Mouse (Mus musculus): ENCODE results near the gene Rad21l. TPM values are rescaled to one million over a fixed set of nuclear protein-coding genes. Genes with fewer than 3 reads are reported as not detected.
"Not testable (repeated sequence)": the region's sequence is repeated elsewhere in the genome, so short reads cannot be mapped to it uniquely, and the experiment has no call there.

The Rad21l gene
- polyA plus RNA-seq, 1 experiment from 2014 or later, result not detected

- ATAC-seq, result no peak
- WGBS, result 77% methylated on average over 3 of the region's 3 CpGs
- H3K36me3 ChIP-seq (ENCODE audit: poor library complexity, severe bottlenecking), result no peaks in the 10 kb centered on the region
Observed at GRCm38 (mm10) chr2:151623776-151624175, 44.6 kb downstream of the Rad21l start.

GRCm38 (mm10) chr2:151616551-151617329 is 51.6 kb downstream of the Rad21l start:
- Histone ChIP-seq H3K9me3 (replicated peaks) (no peaks in the 10 kb centered on the region), H3K4me2 (no peak overlapping the region), H3K9ac (no peak overlapping the region), H3K4me1 (peaks cover 6% of the 10 kb centered on the region; the same call in 1 of the 2 replicates), H3K4me3 (no peak overlapping the region), H3K27ac (no peak overlapping the region), H3K36me3 (ENCODE audit: poor library complexity, severe bottlenecking) (no peaks in the 10 kb centered on the region), H3K27me3 (no peaks in the 10 kb centered on the region)
- ATAC-seq, result no peak
- 65% methylated on average over 6 of the region's 6 CpGs for WGBS

More at GRCm38 (mm10) chr2:151623776-151624175, 44.6 kb downstream of the Rad21l start:
- Histone ChIP-seq H3K27me3 (no peaks in the 10 kb centered on the region), H3K4me3 (no peak overlapping the region), H3K4me2 (no peak overlapping the region), H3K27ac (no peak overlapping the region), H3K9me3 (replicated peaks) (no peaks in the 10 kb centered on the region), H3K9ac (no peak overlapping the region), H3K4me1 (no peaks in the 10 kb centered on the region)

GRCm38 (mm10) chr2:151615779-151616178 is 52.6 kb downstream of the Rad21l start:
- H3K9ac ChIP-seq; H3K4me2 ChIP-seq; H3K9me3 ChIP-seq (replicated peaks); H3K4me1 ChIP-seq; H3K36me3 ChIP-seq (ENCODE audit: poor library complexity, severe bottlenecking); H3K27me3 ChIP-seq; H3K4me3 ChIP-seq; H3K27ac ChIP-seq; ATAC-seq: not testable (repeated sequence)
- WGBS, result 70% methylated on average over 8 of the region's 8 CpGs

- no peak overlapping the region for H3K27ac ChIP-seq
- peaks cover 18% of the 10 kb centered on the region for H3K4me1 ChIP-seq
- H3K4me3 ChIP-seq, result no peak overlapping the region
- H3K9ac ChIP-seq, result no peak overlapping the region
- H3K4me2 ChIP-seq, result no peak overlapping the region
- 34% methylated on average over 3 of the region's 3 CpGs for WGBS
- no peaks in the 10 kb centered on the region for H3K36me3 ChIP-seq (ENCODE audit: poor library complexity, severe bottlenecking)
- ATAC-seq, result no peak
- no peaks in the 10 kb centered on the region for H3K9me3 ChIP-seq (replicated peaks)
- no peaks in the 10 kb centered on the region for H3K27me3 ChIP-seq
Observed at GRCm38 (mm10) chr2:151609974-151610373, 58.4 kb downstream of the Rad21l start.

GRCm38 (mm10) chr2:151608435-151608834 is 59.9 kb downstream of the Rad21l start:
- Histone ChIP-seq H3K27me3 (no peaks in the 10 kb centered on the region), H3K4me3 (no peak overlapping the region), H3K4me1 (peaks cover 33% of the 10 kb centered on the region), H3K9ac (no peak overlapping the region), H3K4me2 (no peak overlapping the region), H3K9me3 (replicated peaks) (no peaks in the 10 kb centered on the region), H3K36me3 (ENCODE audit: poor library complexity, severe bottlenecking) (no peaks in the 10 kb centered on the region), H3K27ac (no peak overlapping the region)
- 86% methylated on average over 1 of the region's 1 CpGs for WGBS
- ATAC-seq, result no peak

- peak; percentile 60 for ATAC-seq
- H3K9me3 ChIP-seq (replicated peaks), result no peaks in the 10 kb centered on the region
- H3K4me1 ChIP-seq, result peaks cover 38% of the 10 kb centered on the region
- no peaks in the 10 kb centered on the region for H3K27me3 ChIP-seq
- 0 out of 2 replicates have a peak overlapping the region, but pooled peaks have one; percentile 10 for H3K4me2 ChIP-seq
- H3K4me3 ChIP-seq, result no peak overlapping the region
- no peak overlapping the region for H3K27ac ChIP-seq
- no peaks in the 10 kb centered on the region for H3K36me3 ChIP-seq (ENCODE audit: poor library complexity, severe bottlenecking)
- H3K9ac ChIP-seq, result no peak overlapping the region
- 37% methylated on average over 11 of the region's 11 CpGs for WGBS
Observed at GRCm38 (mm10) chr2:151605437-151605987, 62.8 kb downstream of the Rad21l start.

- H3K27ac ChIP-seq, result peak overlapping the region; percentile 31; the same call in 1 of the 2 replicates
- 6% methylated on average over 4 of the region's 4 CpGs for WGBS
- no peaks in the 10 kb centered on the region for H3K9me3 ChIP-seq (replicated peaks)
- H3K4me3 ChIP-seq, result no peak overlapping the region
- no peaks in the 10 kb centered on the region for H3K27me3 ChIP-seq
- H3K4me2 ChIP-seq, result no peak overlapping the region
- H3K9ac ChIP-seq, result no peak overlapping the region
- no peaks in the 10 kb centered on the region for H3K36me3 ChIP-seq (ENCODE audit: poor library complexity, severe bottlenecking)
- ATAC-seq, result peak; percentile 59
- peaks cover 30% of the 10 kb centered on the region for H3K4me1 ChIP-seq
Observed at GRCm38 (mm10) chr2:151603630-151604029, 64.7 kb downstream of the Rad21l start.

GRCm38 (mm10) chr2:151602106-151602505 is 66.2 kb downstream of the Rad21l start:
- Histone ChIP-seq H3K4me3 (no peak overlapping the region), H3K9ac (no peak overlapping the region), H3K4me2 (no peak overlapping the region), H3K4me1 (peaks cover 30% of the 10 kb centered on the region), H3K27me3 (no peaks in the 10 kb centered on the region), H3K27ac (no peak overlapping the region), H3K36me3 (ENCODE audit: poor library complexity, severe bottlenecking) (no peaks in the 10 kb centered on the region), H3K9me3 (replicated peaks) (no peaks in the 10 kb centered on the region)
- no peak for ATAC-seq
- 88% methylated on average over 4 of the region's 4 CpGs for WGBS

GRCm38 (mm10) chr2:151598068-151598467 is 70.3 kb downstream of the Rad21l start:
- H3K9ac ChIP-seq, result no peak overlapping the region
- no peaks in the 10 kb centered on the region for H3K27me3 ChIP-seq
- no peak for ATAC-seq
- 87% methylated on average over 2 of the region's 2 CpGs for WGBS
- no peak overlapping the region for H3K27ac ChIP-seq
- H3K4me3 ChIP-seq, result no peak overlapping the region
- no peaks in the 10 kb centered on the region for H3K9me3 ChIP-seq (replicated peaks)
- H3K36me3 ChIP-seq (ENCODE audit: poor library complexity, severe bottlenecking), result no peaks in the 10 kb centered on the region; the same call in 1 of the 2 replicates
- H3K4me2 ChIP-seq, result no peak overlapping the region
- peaks cover 1% of the 10 kb centered on the region for H3K4me1 ChIP-seq

Other genes starting within 250 kb of the Rad21l start
- not detected in 2 replicates for gene 4921509C19Rik, start 192.4 kb downstream of the Rad21l start, polyA plus RNA-seq (2015; fragmentation: Nextera tagmentation; extraction: Ambion mirVana)
- 282 and 294 TPM in 2 replicates for gene Nsfl1c, start 174.4 kb downstream of the Rad21l start, polyA plus RNA-seq (2015; fragmentation: Nextera tagmentation; extraction: Ambion mirVana)
- 529 and 558 TPM in 2 replicates for gene Fkbp1a, start 126.0 kb downstream of the Rad21l start, polyA plus RNA-seq (2015; fragmentation: Nextera tagmentation; extraction: Ambion mirVana)
- 0.35 and 0.58 TPM in 2 replicates for gene Sdcbp2, start 95.9 kb downstream of the Rad21l start, polyA plus RNA-seq (2015; fragmentation: Nextera tagmentation; extraction: Ambion mirVana)
- 4.7 and 4.9 TPM in 2 replicates for gene Snph, start 35.9 kb downstream of the Rad21l start, polyA plus RNA-seq (2015; fragmentation: Nextera tagmentation; extraction: Ambion mirVana)
- gene Tmem74b, start 33.5 kb upstream of the Rad21l start, polyA plus RNA-seq (2015; fragmentation: Nextera tagmentation; extraction: Ambion mirVana), result 13.3 and 16.9 TPM in 2 replicates
- 49.9 and 50.9 TPM in 2 replicates for gene Psmf1, start 75.7 kb upstream of the Rad21l start, polyA plus RNA-seq (2015; fragmentation: Nextera tagmentation; extraction: Ambion mirVana)
- 0.06 TPM in 1 of 2 replicates, not detected in the other for gene Rspo4, start 174.4 kb upstream of the Rad21l start, polyA plus RNA-seq (2015; fragmentation: Nextera tagmentation; extraction: Ambion mirVana)
- gene Angpt4, start 242.7 kb upstream of the Rad21l start, polyA plus RNA-seq (2015; fragmentation: Nextera tagmentation; extraction: Ambion mirVana), result not detected in 2 replicates

Measured in forebrain, embryonic 13.5 days (tissue).